Mouse (Mus musculus) embryonic fibroblast, embryonic 13.5 days (primary cell): ENCODE data around the gene Yars. TPM values are rescaled to one million over a fixed set of nuclear protein-coding genes. Genes with fewer than 3 reads are reported as not detected.
A peak's percentile ranks its signal among the peaks of the same experiment; 100 is the strongest.

Experiments used
- H3K27ac ChIP-seq: 2 replicates; pipeline ENCODE4 v1.5.1; 2012; ENCODE audit warnings: low read length, control low read depth, inconsistent platforms; ENCODE audit not compliant: insufficient read depth
- H3K4me1 ChIP-seq: 2 replicates; pipeline ENCODE4 v1.6.1; 2011; ENCODE audit warnings: low read length; ENCODE audit not compliant: control insufficient read depth, insufficient read depth
- H3K4me3 ChIP-seq: 2 replicates; pipeline ENCODE4 v1.5.1; 2011; ENCODE audit warnings: mild to moderate bottlenecking, control low read depth, low read length; ENCODE audit not compliant: insufficient read depth
- CTCF ChIP-seq: IDR thresholded peaks from 2 replicates; pipeline ENCODE4 v1.5.1; 2011; ENCODE audit warnings: mild to moderate bottlenecking, control low read depth, low read length, moderate library complexity, borderline replicate concordance; ENCODE audit not compliant: insufficient read depth
- POLR2A ChIP-seq: IDR thresholded peaks from 2 replicates; pipeline ENCODE4 v1.6.1; 2011; ENCODE audit warnings: low read depth, mild to moderate bottlenecking, control low read depth, low read length, moderate library complexity
- polyA plus RNA-seq: library from polyadenylated mRNA; stranded (reverse); fragments of >200 nt; gene quantifications from 2 replicates; pipeline ENCODE4 v1.2.4, GENCODE M21; 2011; ENCODE audit warnings: low read depth; ENCODE audit not compliant: missing spikeins, insufficient read length

The Yars gene
- polyA plus RNA-seq = 104 and 112 TPM in 2 replicates

DNA sequence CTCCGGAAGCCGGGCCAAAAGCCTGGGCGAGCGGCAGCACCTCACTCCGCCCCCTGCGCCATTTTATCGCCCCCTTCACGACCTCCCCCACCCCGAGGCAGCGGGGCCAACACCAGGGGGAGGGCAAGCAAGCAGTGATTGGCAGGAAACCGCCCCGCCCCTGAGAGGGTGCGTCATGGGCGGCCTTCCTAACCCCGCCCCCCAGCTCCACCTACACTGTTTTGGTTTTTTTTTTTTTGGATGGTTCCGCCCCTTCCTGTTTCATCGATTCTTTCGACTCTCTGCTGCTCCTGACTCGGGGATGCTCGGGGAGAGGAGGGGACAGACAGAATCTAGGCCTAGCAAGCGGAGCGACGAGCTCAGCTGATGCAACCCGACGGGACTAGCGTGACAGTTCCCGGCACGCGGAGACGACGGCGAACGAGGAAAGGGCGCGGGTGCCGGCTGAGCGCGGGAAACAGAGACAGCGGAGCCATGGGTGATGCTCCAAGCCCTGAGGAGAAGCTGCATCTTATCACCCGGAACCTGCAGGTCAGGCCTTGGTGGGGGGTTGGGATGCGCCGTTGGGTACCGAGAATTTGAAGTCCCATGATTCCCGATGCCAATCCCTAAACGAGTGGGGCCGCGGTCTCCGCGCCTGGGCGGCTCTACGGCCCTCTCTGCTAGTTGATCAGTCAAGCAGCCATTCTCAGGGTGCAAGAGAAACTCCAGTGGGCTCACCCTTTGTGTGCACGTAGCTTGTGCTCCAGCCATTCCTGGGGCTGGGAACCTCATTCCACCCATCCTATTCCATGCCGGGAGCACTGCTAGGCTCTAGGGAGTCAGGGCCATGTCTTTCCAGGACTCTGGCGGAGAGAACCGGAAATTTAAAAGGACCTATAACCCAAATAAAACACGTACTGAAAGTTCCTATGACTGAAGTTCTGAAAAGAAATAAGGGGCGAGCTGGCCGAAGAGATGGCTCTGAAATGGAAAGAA is at the start of gene Yars, which contains the start of gene S100pbp:
TSS of gene Yars (plus strand) at position 219 of the 978 bp plus-strand sequence.
TSS of gene S100pbp (minus strand) at position 186 of the 978 bp plus-strand sequence.
- Histone ChIP-seq H3K4me3 (peak within 1 kb of the TSS; percentile 87), H3K27ac (peak within 1 kb of the TSS; percentile 82), H3K4me1 (peaks cover 3% of the 10 kb centered on the region; the same call in 1 of the 2 replicates)
- peak; percentile 85 for TF ChIP-seq POLR2A
- TF ChIP-seq CTCF = no peak

GRCm38 (mm10) chr4:129140808-129141207 is 48.8 kb upstream of the Yars start:
- TF ChIP-seq POLR2A (no peak), CTCF (no peak)
- Histone ChIP-seq H3K27ac (no peak overlapping the region), H3K4me3 (no peak overlapping the region), H3K4me1 (peaks cover 16% of the 10 kb centered on the region)

GRCm38 (mm10) chr4:129141560-129142438 is 47.8 kb upstream of the Yars start:
- TF ChIP-seq POLR2A = no peak
- TF ChIP-seq CTCF = no peak
- Histone ChIP-seq H3K4me1 (peaks cover 16% of the 10 kb centered on the region), H3K4me3 (no peak overlapping the region), H3K27ac (no peak overlapping the region)

GRCm38 (mm10) chr4:129142439-129143045 is 47.0 kb upstream of the Yars start:
- Histone ChIP-seq H3K4me1 (peaks cover 16% of the 10 kb centered on the region), H3K4me3 (no peak overlapping the region), H3K27ac (no peak overlapping the region)
- no peak for TF ChIP-seq POLR2A
- TF ChIP-seq CTCF = no peak

GRCm38 (mm10) chr4:129143509-129143908 is 46.1 kb upstream of the Yars start:
- TF ChIP-seq CTCF (no peak), POLR2A (no peak)
- peaks cover 16% of the 10 kb centered on the region for H3K4me1 ChIP-seq
- no peak overlapping the region for H3K4me3 ChIP-seq
- H3K27ac ChIP-seq = no peak overlapping the region

DNA sequence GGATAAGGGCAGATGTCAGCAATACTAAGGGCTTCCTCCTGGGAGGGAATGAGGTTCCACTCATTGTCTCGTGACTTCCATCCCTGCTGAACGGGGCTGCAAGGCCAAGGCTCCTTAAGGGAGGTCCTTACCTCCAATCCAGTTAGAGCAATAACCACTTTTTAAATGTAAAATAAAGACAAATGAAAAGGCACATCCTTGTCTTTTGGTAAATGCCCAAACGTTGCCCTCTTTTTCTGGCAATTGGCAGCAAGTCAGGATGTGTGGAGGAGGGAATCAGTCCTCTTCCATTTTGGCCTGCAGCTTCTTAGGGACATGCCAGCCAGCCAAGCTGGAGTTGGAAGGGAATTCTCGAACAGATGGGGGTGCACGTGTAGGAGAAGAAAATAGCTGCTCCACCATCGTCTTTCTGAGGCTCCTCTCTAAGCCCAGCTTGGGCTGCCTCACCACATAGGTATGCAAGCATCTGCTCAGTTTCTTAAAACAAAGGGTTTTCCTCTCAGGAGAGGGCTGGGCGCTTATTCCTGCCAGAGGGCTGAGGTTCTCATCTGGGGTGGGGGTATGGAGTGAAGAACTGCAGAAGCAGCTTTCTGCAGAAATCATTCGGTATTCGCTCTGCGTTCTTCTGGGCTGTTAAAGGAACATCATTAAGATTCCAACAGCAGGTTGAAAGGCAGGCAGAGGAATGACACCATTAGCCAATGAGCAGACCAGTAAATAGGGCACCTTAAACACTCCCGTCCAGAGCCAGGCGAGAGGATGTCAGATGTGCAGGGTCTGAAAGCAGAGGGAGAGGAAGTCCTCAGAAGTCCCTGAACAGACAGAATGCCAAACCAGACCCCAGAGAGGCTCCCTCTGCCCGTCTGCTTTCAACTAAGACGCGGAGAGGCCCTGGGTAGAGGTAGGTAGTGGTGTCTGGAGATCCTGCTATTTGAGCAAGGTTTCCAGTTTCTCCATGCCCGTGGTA is 44.9 kb upstream of the Yars start:
- TF ChIP-seq CTCF (no peak), POLR2A (no peak)
- H3K27ac ChIP-seq = peak overlapping the region; percentile 50
- peaks cover 16% of the 10 kb centered on the region for H3K4me1 ChIP-seq
- H3K4me3 ChIP-seq = no peak overlapping the region

- TF ChIP-seq CTCF (no peak), POLR2A (no peak)
- H3K4me1 ChIP-seq = peaks cover 13% of the 10 kb centered on the region
- peak overlapping the region; percentile 34 for H3K27ac ChIP-seq
- H3K4me3 ChIP-seq = no peak overlapping the region
Observed at GRCm38 (mm10) chr4:129145411-129145810, 44.1 kb upstream of the Yars start.

- Histone ChIP-seq H3K4me1 (peaks cover 13% of the 10 kb centered on the region), H3K4me3 (no peak overlapping the region), H3K27ac (no peak overlapping the region)
- no peak for TF ChIP-seq POLR2A
- TF ChIP-seq CTCF = no peak
Observed at GRCm38 (mm10) chr4:129145943-129146342, 43.6 kb upstream of the Yars start.
